Mouse (Mus musculus): Measurements from ENCODE around the gene Adamts13. TPM values are rescaled to one million over a fixed set of nuclear protein-coding genes. Genes with fewer than 3 reads are reported as not detected.
A peak's percentile ranks its signal among the peaks of the same experiment; 100 is the strongest.

Adamts13 gene
- polyA plus RNA-seq, 1 experiment from 2014 or later = not detected

- H3K27ac ChIP-seq = no peak overlapping the region
- H3K4me1 ChIP-seq = no peaks in the 10 kb centered on the region
- ATAC-seq (ENCODE audit: insufficient number of reproducible peaks, insufficient read depth, low FRiP score, low TSS enrichment, low read depth) = no peak
- WGBS = 88% methylated on average over 4 of the region's 4 CpGs
- H3K4me3 ChIP-seq = no peak overlapping the region
- H3K9me3 ChIP-seq = no peaks in the 10 kb centered on the region
- H3K36me3 ChIP-seq = peaks cover 97% of the 10 kb centered on the region
- no peak overlapping the region for H3K9ac ChIP-seq
- no peak overlapping the region for H3K4me2 ChIP-seq
- H3K27me3 ChIP-seq = no peaks in the 10 kb centered on the region
Observed at GRCm38 (mm10) chr2:26952193-26952592, 21.0 kb upstream of the Adamts13 start.

GRCm38 (mm10) chr2:26952866-26953265, 20.4 kb upstream of the Adamts13 start:
- no peak overlapping the region for H3K27ac ChIP-seq
- no peaks in the 10 kb centered on the region for H3K27me3 ChIP-seq
- no peak overlapping the region for H3K4me2 ChIP-seq
- no peaks in the 10 kb centered on the region for H3K4me1 ChIP-seq
- H3K9ac ChIP-seq = no peak overlapping the region
- no peak overlapping the region for H3K4me3 ChIP-seq
- no peak for ATAC-seq (ENCODE audit: insufficient number of reproducible peaks, insufficient read depth, low FRiP score, low TSS enrichment, low read depth)
- WGBS = 82% methylated on average over 8 of the region's 8 CpGs
- no peaks in the 10 kb centered on the region for H3K9me3 ChIP-seq
- H3K36me3 ChIP-seq = peaks cover 97% of the 10 kb centered on the region

GRCm38 (mm10) chr2:26954735-26955395, 18.4 kb upstream of the Adamts13 start:
- Histone ChIP-seq H3K4me1 (no peaks in the 10 kb centered on the region), H3K9me3 (no peaks in the 10 kb centered on the region), H3K9ac (no peak overlapping the region), H3K4me3 (no peak overlapping the region), H3K27me3 (no peaks in the 10 kb centered on the region), H3K27ac (no peak overlapping the region), H3K36me3 (peaks cover 96% of the 10 kb centered on the region), H3K4me2 (no peak overlapping the region)
- WGBS = 90% methylated on average over 2 of the region's 2 CpGs
- no peak for ATAC-seq (ENCODE audit: insufficient number of reproducible peaks, insufficient read depth, low FRiP score, low TSS enrichment, low read depth)

- ATAC-seq (ENCODE audit: insufficient number of reproducible peaks, insufficient read depth, low FRiP score, low TSS enrichment, low read depth) = no peak
- no peak overlapping the region for H3K4me2 ChIP-seq
- no peak overlapping the region for H3K27ac ChIP-seq
- no peaks in the 10 kb centered on the region for H3K9me3 ChIP-seq
- H3K27me3 ChIP-seq = no peaks in the 10 kb centered on the region
- H3K4me3 ChIP-seq = no peak overlapping the region
- peaks cover 6% of the 10 kb centered on the region for H3K4me1 ChIP-seq
- H3K36me3 ChIP-seq = peaks cover 92% of the 10 kb centered on the region
- no peak overlapping the region for H3K9ac ChIP-seq
- 94% methylated on average over 12 of the region's 12 CpGs for WGBS
Observed at GRCm38 (mm10) chr2:26956811-26957487, 16.3 kb upstream of the Adamts13 start.

GRCm38 (mm10) chr2:26957488-26957859, 15.7 kb upstream of the Adamts13 start:
- H3K27me3 ChIP-seq = no peaks in the 10 kb centered on the region
- peaks cover 11% of the 10 kb centered on the region for H3K4me1 ChIP-seq
- no peak overlapping the region for H3K4me3 ChIP-seq
- no peak for ATAC-seq (ENCODE audit: insufficient number of reproducible peaks, insufficient read depth, low FRiP score, low TSS enrichment, low read depth)
- 81% methylated on average over 2 of the region's 2 CpGs for WGBS
- H3K9me3 ChIP-seq = no peaks in the 10 kb centered on the region
- peaks cover 91% of the 10 kb centered on the region for H3K36me3 ChIP-seq
- no peak overlapping the region for H3K27ac ChIP-seq
- H3K9ac ChIP-seq = no peak overlapping the region
- no peak overlapping the region for H3K4me2 ChIP-seq

GRCm38 (mm10) chr2:26960756-26961155, 12.5 kb upstream of the Adamts13 start:
- Histone ChIP-seq H3K9me3 (no peaks in the 10 kb centered on the region), H3K4me1 (peaks cover 25% of the 10 kb centered on the region), H3K9ac (no peak overlapping the region), H3K27ac (no peak overlapping the region), H3K36me3 (peaks cover 58% of the 10 kb centered on the region), H3K4me2 (no peak overlapping the region), H3K4me3 (no peak overlapping the region), H3K27me3 (no peaks in the 10 kb centered on the region)
- WGBS = 71% methylated on average over 4 of the region's 4 CpGs
- ATAC-seq (ENCODE audit: insufficient number of reproducible peaks, insufficient read depth, low FRiP score, low TSS enrichment, low read depth) = no peak

GRCm38 (mm10) chr2:26963923-26964723, 9.1 kb upstream of the Adamts13 start, which contains the start of gene Rexo4:
Gene Rexo4, minus strand, starts transcription at chr2:26964386.
- Histone ChIP-seq H3K9ac (peak within 1 kb of the TSS; percentile 94), H3K27ac (peak within 1 kb of the TSS; percentile 99), H3K4me3 (peak within 1 kb of the TSS; percentile 83), H3K27me3 (no peaks in the 10 kb centered on the region), H3K9me3 (no peaks in the 10 kb centered on the region), H3K36me3 (peaks cover 26% of the 10 kb centered on the region), H3K4me1 (peaks cover 25% of the 10 kb centered on the region), H3K4me2 (peak within 1 kb of the TSS; percentile 81)
- ATAC-seq (ENCODE audit: insufficient number of reproducible peaks, insufficient read depth, low FRiP score, low TSS enrichment, low read depth) = peak; percentile 92
- WGBS = under 1% methylated on average over 50 of the region's 50 CpGs

- Histone ChIP-seq H3K4me1 (peaks cover 25% of the 10 kb centered on the region), H3K27me3 (no peaks in the 10 kb centered on the region), H3K9ac (peak overlapping the region; percentile 94), H3K9me3 (no peaks in the 10 kb centered on the region), H3K27ac (peak overlapping the region; percentile 99), H3K36me3 (peaks cover 22% of the 10 kb centered on the region), H3K4me2 (peak overlapping the region; percentile 81), H3K4me3 (peak overlapping the region; percentile 83)
- 14% methylated on average over 14 of the region's 14 CpGs for WGBS
- no peak for ATAC-seq (ENCODE audit: insufficient number of reproducible peaks, insufficient read depth, low FRiP score, low TSS enrichment, low read depth)
Observed at GRCm38 (mm10) chr2:26964724-26965370, 8.4 kb upstream of the Adamts13 start.

GRCm38 (mm10) chr2:26967262-26967661, 6.0 kb upstream of the Adamts13 start:
- Histone ChIP-seq H3K9ac (no peak overlapping the region), H3K4me3 (no peak overlapping the region), H3K4me2 (no peak overlapping the region), H3K4me1 (peaks cover 15% of the 10 kb centered on the region), H3K9me3 (no peaks in the 10 kb centered on the region), H3K27me3 (no peaks in the 10 kb centered on the region), H3K36me3 (peaks cover under 1% of the 10 kb centered on the region), H3K27ac (no peak overlapping the region)
- 76% methylated on average over 2 of the region's 2 CpGs for WGBS
- no peak for ATAC-seq (ENCODE audit: insufficient number of reproducible peaks, insufficient read depth, low FRiP score, low TSS enrichment, low read depth)

- no peaks in the 10 kb centered on the region for H3K4me1 ChIP-seq
Observed at GRCm38 (mm10) chr2:26973960-26974359, 744 bp downstream of the Adamts13 start.

GRCm38 (mm10) chr2:26980361-26980760, 7.1 kb downstream of the Adamts13 start:
- Histone ChIP-seq H3K4me2 (no peak overlapping the region), H3K4me1 (0 out of 2 replicates have a peak, but pooled peaks cover 3% of the 10 kb centered on the region), H3K4me3 (no peak overlapping the region), H3K27ac (no peak overlapping the region), H3K27me3 (peaks cover 7% of the 10 kb centered on the region; the same call in 1 of the 2 replicates), H3K9me3 (no peaks in the 10 kb centered on the region), H3K9ac (no peak overlapping the region), H3K36me3 (no peaks in the 10 kb centered on the region)
- WGBS = 71% methylated on average over 1 of the region's 1 CpGs
- no peak for ATAC-seq (ENCODE audit: insufficient number of reproducible peaks, insufficient read depth, low FRiP score, low TSS enrichment, low read depth)

More at GRCm38 (mm10) chr2:26973960-26974359, 744 bp downstream of the Adamts13 start:
- no peak overlapping the region for H3K27ac ChIP-seq
- no peak overlapping the region for H3K4me3 ChIP-seq
- no peaks in the 10 kb centered on the region for H3K36me3 ChIP-seq
- no peaks in the 10 kb centered on the region for H3K27me3 ChIP-seq
- H3K9ac ChIP-seq = no peak overlapping the region
- 54% methylated on average over 4 of the region's 4 CpGs for WGBS
- no peaks in the 10 kb centered on the region for H3K9me3 ChIP-seq
- no peak for ATAC-seq (ENCODE audit: insufficient number of reproducible peaks, insufficient read depth, low FRiP score, low TSS enrichment, low read depth)
- no peak overlapping the region for H3K4me2 ChIP-seq

Data from embryonic facial prominence, embryonic 13.5 days (tissue).